Mouse (Mus musculus): ENCODE results near the gene Dhrs7c.

DNA sequence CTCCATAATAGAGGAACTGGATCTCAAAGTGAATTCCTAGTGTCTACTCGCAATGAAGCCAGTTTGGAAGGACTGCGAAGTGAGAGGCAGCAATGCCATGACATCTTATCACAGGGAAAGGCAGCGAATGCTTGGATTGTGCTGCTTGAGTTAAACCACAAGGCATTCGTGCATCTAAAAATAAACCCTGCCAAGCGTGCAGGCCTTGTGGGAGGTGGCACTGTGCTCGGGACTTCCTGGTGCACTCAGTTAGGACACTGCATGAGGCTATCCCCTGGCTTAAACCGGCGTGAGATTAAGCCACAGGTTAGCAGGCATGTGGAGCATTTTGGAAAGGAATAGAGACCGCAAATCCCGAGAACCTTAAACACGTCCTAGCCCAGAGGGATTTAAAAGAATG is 7.8 kb upstream of the Dhrs7c start:
- no peak for TF ChIP-seq ZC3H11A (IDR thresholded peaks at IDR 0.05; ENCODE audit: borderline replicate concordance, low read depth, low read length)
- TF ChIP-seq CHD2 (IDR thresholded peaks at IDR 0.05; ENCODE audit: low read depth, low read length) = no peak
